Mouse (Mus musculus) MN1 (cell line): ENCODE data around the gene Ghrh.
"Not testable (repeated sequence)": the region's sequence is repeated elsewhere in the genome, so short reads cannot be mapped to it uniquely, and the experiment has no call there.

ENCODE experiments used
- DNase-seq: peaks from one replicate; pipeline ENCODE4 v3.0.0-alpha.2; 2016; ENCODE audit warnings: low spot score

Ghrh gene

GRCm38 (mm10) chr2:157347361-157348159, at the start of gene Ghrh:
TSS of gene Ghrh (minus strand) at chr2:157347506.
- DNase-seq: peak; percentile 85

DNA sequence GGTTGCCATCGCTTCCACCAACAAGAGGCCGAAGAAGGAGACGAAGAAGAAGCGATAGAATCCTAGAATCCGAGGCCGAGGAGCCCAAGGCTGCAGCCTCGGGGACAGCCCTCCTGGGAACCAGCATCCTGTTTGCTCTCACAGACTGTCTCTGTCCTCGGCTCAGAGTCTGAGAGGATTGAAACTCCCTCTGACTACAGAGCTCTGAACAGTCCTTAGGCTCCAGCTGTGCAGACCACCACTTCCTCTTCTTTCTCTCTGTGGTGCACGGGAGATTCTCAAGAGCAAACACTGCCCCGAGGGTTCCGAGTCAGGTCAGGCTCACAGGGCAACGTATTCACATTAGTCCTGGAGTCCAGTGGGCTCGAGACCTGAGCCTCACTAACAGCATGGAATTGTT, 48.7 kb upstream of the Ghrh start:
- no peak for DNase-seq

DNA sequence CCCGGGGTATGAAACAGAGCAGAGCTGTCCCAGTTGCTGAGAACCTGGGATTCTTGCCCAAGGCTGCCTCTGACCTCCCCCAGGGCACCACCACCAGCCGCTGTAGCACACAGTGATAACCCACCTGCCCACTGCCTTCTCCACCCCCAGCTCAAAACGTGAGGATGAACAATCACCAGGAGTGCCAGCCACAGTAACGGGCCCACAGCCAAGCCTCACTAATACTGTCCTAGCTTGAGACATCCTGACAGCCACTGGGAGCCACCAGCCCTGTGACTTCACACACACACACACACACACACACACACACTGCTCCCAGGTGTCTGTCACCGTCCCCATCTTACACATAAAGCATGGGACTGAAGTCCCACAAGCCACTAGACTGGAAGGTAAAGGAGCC, 48.1 kb upstream of the Ghrh start:
- no peak for DNase-seq

GRCm38 (mm10) chr2:157394868-157395267, 47.6 kb upstream of the Ghrh start:
- DNase-seq: no peak

GRCm38 (mm10) chr2:157393549-157393948, 46.2 kb upstream of the Ghrh start:
- DNase-seq: no peak

DNA sequence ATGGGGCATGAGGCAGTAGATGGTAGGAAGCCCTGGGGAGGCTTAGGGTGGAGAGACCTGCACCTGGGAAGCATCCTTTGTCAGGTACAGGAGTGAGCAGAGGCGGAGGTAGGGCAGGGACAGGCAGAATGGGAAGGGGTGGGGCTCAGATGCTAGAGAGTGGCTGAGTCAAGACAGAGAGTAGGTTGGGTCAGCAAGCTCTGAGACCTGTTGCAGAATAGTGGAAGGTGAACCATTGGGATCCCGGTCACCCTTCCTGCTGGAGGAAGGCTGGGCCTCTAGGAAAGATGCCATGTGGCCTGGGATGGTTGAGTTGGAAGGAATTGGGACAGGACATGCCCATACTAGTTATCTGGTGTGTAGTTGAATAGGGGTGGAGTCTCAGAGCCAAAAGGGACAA, 45.0 kb upstream of the Ghrh start:
- DNase-seq: no peak

GRCm38 (mm10) chr2:157389591-157389921, 42.2 kb upstream of the Ghrh start:
- no peak for DNase-seq

- DNase-seq: not testable (repeated sequence)
These were observed 41.7 kb upstream of the Ghrh start for GRCm38 (mm10) chr2:157388901-157389590.

DNA sequence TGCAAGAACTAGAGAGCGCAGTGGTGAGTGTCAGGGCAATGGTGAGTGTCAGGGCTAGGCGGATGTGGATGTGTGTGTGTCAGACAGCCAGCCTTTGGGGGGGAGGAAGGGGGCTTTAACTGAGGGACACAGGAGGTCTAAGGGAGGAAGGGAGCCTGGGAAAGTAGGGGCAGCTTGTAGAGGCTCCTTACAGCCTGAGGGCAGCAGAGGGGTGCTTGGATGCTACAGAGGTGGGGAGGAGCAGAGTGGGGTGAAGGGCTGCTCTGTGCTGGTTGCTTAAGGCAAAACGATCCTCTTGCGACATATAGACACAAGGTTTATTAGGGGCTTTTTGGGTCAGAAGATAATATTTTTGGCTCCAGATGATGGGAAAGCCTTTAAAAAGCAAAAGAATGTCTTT, 37.5 kb upstream of the Ghrh start:
- DNase-seq: no peak

- DNase-seq: no peak
These were observed 29.7 kb upstream of the Ghrh start for GRCm38 (mm10) chr2:157376995-157377394.

DNA sequence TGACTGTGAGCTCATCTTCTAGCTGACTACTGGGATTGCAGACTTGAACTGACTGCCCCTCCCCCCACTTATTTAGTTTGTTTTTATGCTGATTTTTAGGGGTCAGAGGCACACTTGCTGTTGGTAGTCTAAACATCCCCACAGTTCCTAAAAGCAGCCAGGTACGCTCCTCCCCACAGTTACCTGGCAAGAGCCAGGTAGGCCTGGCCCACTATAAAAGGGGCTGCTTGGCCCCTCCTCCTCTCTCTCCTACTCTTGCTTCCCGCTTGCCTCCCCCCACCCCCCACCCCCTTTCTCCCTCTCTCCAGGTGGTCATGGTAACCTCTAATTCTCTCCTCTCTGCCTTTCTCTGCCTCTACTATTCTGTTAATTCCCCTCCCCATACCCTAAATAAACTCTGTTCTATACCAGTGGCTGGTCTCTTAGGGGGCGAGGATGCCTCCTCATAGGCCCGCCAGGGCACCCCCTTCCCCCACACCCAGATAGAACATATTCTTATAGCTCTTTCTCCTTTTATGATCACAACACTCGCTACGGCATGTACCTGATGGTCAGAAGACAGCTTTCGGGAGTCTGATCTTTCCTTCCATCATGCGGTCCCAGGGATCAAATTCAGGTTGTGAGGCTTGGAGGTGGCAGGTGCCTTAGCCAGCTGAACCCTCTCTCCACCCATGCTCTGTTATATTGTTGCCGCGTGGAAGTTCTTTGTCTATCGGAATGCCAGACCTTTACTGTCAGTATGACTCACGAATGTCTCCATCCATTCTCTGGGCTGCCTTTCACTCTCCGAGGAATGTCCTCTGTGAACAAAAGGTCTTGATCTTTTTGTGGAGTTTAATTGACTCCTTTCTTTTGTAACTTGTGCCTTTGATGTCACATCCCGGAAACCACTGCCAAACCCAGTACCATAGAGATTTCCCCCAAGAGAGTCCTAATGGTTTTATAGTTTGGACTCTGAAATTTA, 28.8 kb upstream of the Ghrh start:
- no peak for DNase-seq

DNA sequence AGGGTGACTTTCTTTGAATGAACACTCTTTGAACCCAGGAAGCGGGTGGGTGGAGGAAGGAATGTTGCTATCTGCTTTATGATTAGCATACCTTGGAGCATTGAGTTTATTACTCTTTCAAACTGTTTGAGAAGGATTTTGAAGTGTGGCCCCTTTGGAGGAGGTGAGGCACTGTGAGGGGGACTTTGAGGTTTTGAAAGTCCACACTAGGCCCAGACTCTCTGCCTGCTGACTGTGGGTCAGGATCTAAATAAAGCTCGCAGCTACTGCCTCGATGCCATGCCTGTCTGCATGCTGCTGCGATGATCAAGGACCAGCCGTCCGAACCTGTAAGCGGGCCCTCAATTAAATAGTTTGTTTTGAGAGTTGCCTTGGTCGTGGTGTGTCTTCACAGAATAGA, 27.7 kb upstream of the Ghrh start:
- no peak for DNase-seq

DNA sequence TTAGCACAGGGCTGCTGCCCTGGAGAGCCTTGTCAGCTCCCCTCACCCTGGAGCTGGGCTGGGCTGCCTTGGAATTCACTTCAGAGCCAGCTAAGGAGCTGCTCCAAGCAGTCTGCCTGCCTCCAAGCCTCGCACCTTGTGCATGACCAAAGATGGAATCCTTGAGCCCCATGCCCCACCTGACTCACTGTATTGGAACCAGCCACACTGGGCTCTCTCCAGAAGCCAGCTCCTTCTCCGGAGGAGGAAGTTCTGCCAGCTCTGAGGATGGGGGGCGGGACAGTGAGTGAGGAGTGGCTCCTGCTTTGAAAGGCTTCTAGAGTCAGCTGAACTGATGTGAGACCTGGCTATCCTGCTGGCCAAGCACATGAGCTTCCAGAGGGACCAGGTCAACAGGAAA, 26.4 kb upstream of the Ghrh start:
- DNase-seq: no peak

- peak; percentile 42 for DNase-seq
These were observed 24.4 kb upstream of the Ghrh start for GRCm38 (mm10) chr2:157371696-157372095.

DNA sequence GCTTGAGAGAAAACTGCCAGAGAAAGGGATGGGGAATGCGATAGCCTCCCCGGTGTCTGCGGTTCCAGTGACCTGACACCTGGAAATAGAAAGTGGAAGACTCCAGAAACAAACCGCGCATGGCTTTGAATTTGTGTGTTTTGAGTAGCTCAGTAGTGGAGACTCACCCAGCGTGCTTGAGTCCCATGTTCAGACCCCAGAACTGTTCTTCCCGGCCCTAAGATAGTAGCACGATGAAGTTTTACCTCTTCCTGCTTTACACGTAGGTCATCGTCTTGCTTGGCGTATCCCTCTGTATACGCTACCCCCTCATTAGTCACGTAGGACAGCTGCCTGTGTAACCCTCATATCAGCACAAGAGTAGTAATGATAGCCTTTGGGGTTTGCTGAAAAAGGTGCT, 20.7 kb upstream of the Ghrh start:
- no peak for DNase-seq

DNA sequence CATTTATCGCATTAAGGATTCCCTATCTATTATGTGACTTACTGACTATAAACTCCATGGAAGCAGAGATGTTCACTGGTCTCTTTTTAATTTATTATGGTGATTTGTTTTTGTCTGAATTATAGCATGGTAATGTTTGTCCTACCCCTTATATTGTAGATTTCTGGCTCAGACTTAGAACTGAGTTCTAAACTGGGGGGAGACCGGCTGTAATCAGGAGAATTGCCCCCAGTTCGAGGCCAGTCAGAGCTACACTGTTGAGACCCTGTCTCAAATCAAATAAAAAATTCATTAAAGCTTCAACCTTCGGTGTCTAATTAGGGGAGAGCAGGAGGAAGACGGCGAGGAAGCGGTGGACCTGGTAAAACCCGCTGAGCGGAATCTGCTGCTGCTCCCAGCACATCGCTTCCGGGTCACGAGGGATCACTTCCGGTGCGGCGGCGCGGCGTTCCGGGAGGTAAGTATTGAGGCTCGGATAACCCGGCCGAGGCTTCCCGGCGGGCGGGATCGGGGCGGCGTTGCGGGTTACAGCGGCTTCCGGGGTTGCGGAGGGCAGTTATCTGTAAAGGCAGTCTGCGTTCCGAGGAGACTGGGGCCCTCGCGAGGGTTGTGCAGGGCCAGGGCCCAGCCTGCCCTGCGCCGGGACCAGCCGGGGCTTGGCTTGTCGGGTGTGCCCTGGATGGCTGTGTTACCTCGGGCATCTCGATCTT, 20.0 kb upstream of the Ghrh start, which contains the start of gene Manbal:
TSS of gene Manbal (plus strand) at position 411 of the 710 bp plus-strand sequence.
- peak; percentile 94 for DNase-seq

DNA sequence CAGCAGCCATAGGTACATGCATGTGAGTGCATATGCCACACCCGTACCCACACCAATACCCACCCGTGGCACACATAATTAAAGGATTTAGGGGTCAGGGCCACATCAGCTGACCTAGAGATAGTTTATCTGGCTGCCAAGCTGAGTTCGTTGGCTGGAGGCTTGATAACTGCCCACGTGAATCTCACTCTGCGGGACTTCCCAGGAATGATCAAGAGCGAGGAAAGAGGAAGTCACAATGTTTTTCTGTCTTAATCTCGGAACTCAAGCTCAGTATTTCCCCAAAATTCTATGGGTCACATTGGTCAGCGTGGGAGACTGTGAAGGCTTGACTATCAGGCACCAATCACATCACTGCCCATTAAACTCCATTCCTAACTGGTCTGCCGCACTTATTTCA, 19.5 kb upstream of the Ghrh start:
- no peak for DNase-seq

GRCm38 (mm10) chr2:157363031-157363430, 15.7 kb upstream of the Ghrh start:
- DNase-seq: no peak

DNA sequence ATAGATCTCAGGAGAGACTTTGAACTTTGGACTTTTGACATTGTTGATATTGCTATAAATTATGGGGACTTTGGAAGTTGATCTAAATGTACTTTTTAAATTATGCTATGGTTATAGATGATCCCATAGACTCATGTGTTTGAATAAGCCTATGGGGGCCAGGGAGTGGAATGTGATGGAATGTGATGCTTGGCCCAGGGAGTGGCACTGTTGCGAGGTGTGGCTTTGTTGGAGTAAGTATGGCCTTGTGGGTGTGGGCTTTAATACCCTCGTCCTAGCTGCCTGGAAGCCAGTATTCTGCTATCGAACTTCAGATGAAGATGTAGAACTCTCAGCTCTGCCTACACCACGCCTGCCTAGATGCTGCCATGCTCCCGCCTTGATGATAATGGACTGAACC, 12.7 kb upstream of the Ghrh start:
- no peak for DNase-seq

- no peak for DNase-seq
These were observed 6.8 kb upstream of the Ghrh start for GRCm38 (mm10) chr2:157354106-157354505.

DNA sequence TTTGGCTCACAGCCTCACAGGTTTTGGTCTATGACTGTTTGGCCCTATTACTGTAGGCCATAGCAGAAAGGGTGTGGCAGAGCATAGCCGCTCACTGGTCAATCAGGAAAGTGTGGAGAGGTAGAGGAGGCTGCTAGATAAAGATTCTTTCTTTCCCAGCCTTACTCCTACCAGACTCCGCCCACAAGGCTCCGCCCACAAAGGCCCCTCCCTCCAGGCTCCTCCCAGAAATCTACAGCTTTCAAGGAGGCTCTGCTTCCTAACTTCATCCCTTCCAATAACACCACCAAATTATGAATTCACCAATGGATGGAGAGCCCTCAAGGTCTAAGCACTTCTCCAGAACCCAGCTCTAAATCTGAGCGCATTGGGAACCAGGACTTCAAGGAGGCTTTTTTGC, 5.9 kb upstream of the Ghrh start:
- no peak for DNase-seq
